ENCODE assay signal across 7 mouse cellular contexts in genomic region chrX:103981169-103981689, GRCm38 (mm10). TPM values are rescaled to one million over a fixed set of nuclear protein-coding genes. Genes with fewer than 3 reads are reported as not detected.
A peak's percentile ranks its signal among the peaks of the same experiment; 100 is the strongest.
DNase-seq lines count a peak whose midpoint lies in the region; ATAC-seq lines count a peak whose summit lies in the region.

Rlim (minus strand) TSS chrX:103981284.

- H3K9ac ChIP-seq in embryonic facial prominence, embryonic 12.5 days: peak within 1 kb of the TSS; percentile 80
- peak within 1 kb of the TSS; percentile 85 for H3K9ac ChIP-seq in limb, embryonic 11.5 days (ENCODE audit: low read length)
- peak within 1 kb of the TSS; percentile 71 for H3K9ac ChIP-seq in midbrain, embryonic 14.5 days (replicated peaks; ENCODE audit: low read length)

- peak; percentile 98 for ATAC-seq in embryonic facial prominence, embryonic 12.5 days (ENCODE audit: insufficient number of reproducible peaks, insufficient read depth, low FRiP score, low TSS enrichment)
- ATAC-seq in limb, embryonic 11.5 days (ENCODE audit: insufficient number of reproducible peaks, low FRiP score, low TSS enrichment, low read depth): peak; percentile 100
- peak; percentile 100 for ATAC-seq in midbrain, embryonic 14.5 days (ENCODE audit: low FRiP score, low TSS enrichment)

- peaks cover 3% of the 10 kb centered on the region; the same call in 1 of the 2 replicates for H3K36me3 ChIP-seq in embryonic facial prominence, embryonic 12.5 days
- no peaks in the 10 kb centered on the region for H3K36me3 ChIP-seq in limb, embryonic 11.5 days (ENCODE audit: control insufficient read depth, insufficient read depth, low read length)
- H3K36me3 ChIP-seq in midbrain, embryonic 14.5 days (ENCODE audit: control insufficient read depth, insufficient read depth, low read length): peaks cover 9% of the 10 kb centered on the region; the same call in 1 of the 2 replicates

- DNase-seq in adrenal gland, postnatal 25 days: peak; percentile 87
- DNase-seq in heart, adult 11 months: peak; percentile 100
- DNase-seq in kidney, adult 18-20 months: peak; percentile 87
- peak; percentile 88 for DNase-seq in limb, embryonic 11.5 days (ENCODE audit: low spot score)
- DNase-seq in midbrain, embryonic 14.5 days: peak; percentile 94
- peak; percentile 73 to 87 for DNase-seq in spleen, adult 18-20 months

- peak within 1 kb of the TSS; percentile 90 for H3K27ac ChIP-seq in embryonic facial prominence, embryonic 12.5 days
- peak within 1 kb of the TSS; percentile 75 for H3K27ac ChIP-seq in limb, embryonic 11.5 days (replicated peaks; ENCODE audit: low read depth, low read length)
- H3K27ac ChIP-seq in midbrain, embryonic 14.5 days (replicated peaks; ENCODE audit: low read depth, low read length): peak within 1 kb of the TSS; percentile 93

- H3K4me1 ChIP-seq in embryonic facial prominence, embryonic 12.5 days: no peaks in the 10 kb centered on the region
- H3K4me1 ChIP-seq in limb, embryonic 11.5 days (ENCODE audit: control insufficient read depth, insufficient read depth, low read length): no peaks in the 10 kb centered on the region
- no peaks in the 10 kb centered on the region for H3K4me1 ChIP-seq in midbrain, embryonic 14.5 days (ENCODE audit: control insufficient read depth, insufficient read depth, low read length)

- H3K27me3 ChIP-seq in embryonic facial prominence, embryonic 12.5 days: peaks cover 6% of the 10 kb centered on the region; the same call in 1 of the 2 replicates
- 0 out of 2 replicates have a peak, but pooled peaks cover 4% of the 10 kb centered on the region for H3K27me3 ChIP-seq in limb, embryonic 11.5 days (ENCODE audit: control insufficient read depth, insufficient read depth, low read length)
- no peaks in the 10 kb centered on the region for H3K27me3 ChIP-seq in midbrain, embryonic 14.5 days (ENCODE audit: control insufficient read depth, insufficient read depth, low read length)

- no peaks in the 10 kb centered on the region for H3K9me3 ChIP-seq in embryonic facial prominence, embryonic 12.5 days
- H3K9me3 ChIP-seq in limb, embryonic 11.5 days (ENCODE audit: control insufficient read depth, low read length): no peaks in the 10 kb centered on the region
- no peaks in the 10 kb centered on the region for H3K9me3 ChIP-seq in midbrain, embryonic 14.5 days (ENCODE audit: control insufficient read depth, low read length)

- H3K4me3 ChIP-seq in embryonic facial prominence, embryonic 12.5 days: peak within 1 kb of the TSS; percentile 68
- H3K4me3 ChIP-seq in limb, embryonic 11.5 days (ENCODE audit: low read depth, low read length): peak within 1 kb of the TSS; percentile 66
- peak within 1 kb of the TSS; percentile 67 for H3K4me3 ChIP-seq in midbrain, embryonic 14.5 days (replicated peaks; ENCODE audit: low read depth, low read length)

- H3K4me2 ChIP-seq in embryonic facial prominence, embryonic 12.5 days (replicated peaks): peak within 1 kb of the TSS; percentile 47
- H3K4me2 ChIP-seq in limb, embryonic 11.5 days (ENCODE audit: low read depth, severe bottlenecking): peak within 1 kb of the TSS; percentile 25
- peak within 1 kb of the TSS; percentile 62 for H3K4me2 ChIP-seq in midbrain, embryonic 14.5 days (ENCODE audit: low read length)

- 27% methylated on average over 27 of the region's 27 CpGs for WGBS in embryonic facial prominence, embryonic 12.5 days
- 22% methylated on average over 27 of the region's 27 CpGs for WGBS in limb, embryonic 11.5 days
- 30% methylated on average over 27 of the region's 27 CpGs for WGBS in midbrain, embryonic 14.5 days

RNA-seq across cellular contexts. Expression of gene Rlim, which starts in this region (rescaled TPM):
- total RNA-seq in adrenal gland, postnatal 25 days (2021): 58.8 and 60.7 TPM in 2 replicates
- polyA plus RNA-seq in embryonic facial prominence, embryonic 12.5 days (2016; fragmentation: Nextera tagmentation; extraction: Ambion mirVana): 43.6 and 43.7 TPM in 2 replicates
- polyA plus RNA-seq in limb, embryonic 11.5 days (2014; fragmentation: Nextera tagmentation; extraction: Ambion mirVana): 41.5 and 44.5 TPM in 2 replicates
- polyA plus RNA-seq in midbrain, embryonic 14.5 days (2014; fragmentation: Nextera tagmentation; extraction: Ambion mirVana): 25.0 and 35.3 TPM in 2 replicates

Comparison
In these comparisons a context has a peak if more than half of its experiments do, and no peak if none do; other contexts are left out.
1. Peak in every context shown above with its lines: DNase-seq, ATAC-seq, H3K4me3 ChIP-seq and H3K27ac ChIP-seq.